Mouse (Mus musculus): ENCODE results near the gene Arhgap15. TPM values are rescaled to one million over a fixed set of nuclear protein-coding genes. Genes with fewer than 3 reads are reported as not detected.

Arhgap15 gene
- polyA plus RNA-seq, 1 experiment, result 4.8 TPM

DNA sequence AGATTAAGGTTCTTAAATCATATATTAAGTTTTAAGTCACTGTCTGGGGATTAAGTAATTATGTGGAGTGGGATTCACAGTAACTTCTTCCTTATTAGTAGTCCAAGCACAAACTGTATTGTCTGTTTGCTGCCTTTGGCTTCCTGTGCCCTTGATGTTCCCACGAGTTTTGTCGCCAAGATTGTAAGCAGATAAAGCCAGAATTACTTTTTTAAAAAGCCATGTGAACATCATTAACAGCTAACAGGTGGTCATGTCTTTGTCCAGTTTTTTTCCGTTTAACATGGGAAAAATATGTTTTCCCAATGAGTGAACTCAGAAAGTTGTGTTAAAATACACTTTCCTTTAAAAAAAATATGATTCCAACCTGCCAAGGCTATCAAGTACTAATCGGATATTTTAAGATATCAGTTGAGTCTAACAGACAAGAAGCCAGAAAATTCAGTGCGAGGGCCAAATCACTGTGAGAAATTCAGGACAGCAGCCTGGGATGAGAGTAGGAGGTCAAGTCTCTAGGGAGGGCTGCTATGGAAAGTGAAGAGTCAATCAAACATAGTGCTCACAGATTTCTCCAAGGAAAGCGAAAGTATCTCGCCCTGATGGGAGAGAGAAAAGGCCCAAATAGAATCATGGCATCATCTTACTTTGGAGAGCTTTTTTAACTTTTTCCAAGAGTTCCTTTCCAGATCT, 319.7 kb downstream of the Arhgap15 start:
- no peak for DNase-seq (ENCODE audit: low read depth in 1 of 2, low spot score in 2 of 2)
- no peak overlapping the region for H3K4me3 ChIP-seq (ENCODE audit: extremely low read depth, insufficient read depth, insufficient read length)
- no peak overlapping the region for H3K27ac ChIP-seq (ENCODE audit: insufficient read depth, low read length)
- TF ChIP-seq CTCF (IDR thresholded peaks at IDR 0.05; ENCODE audit: extremely low read depth, insufficient read depth, insufficient read length, insufficient replicate concordance) (no peak), POLR2A (IDR thresholded peaks at IDR 0.05; ENCODE audit: low read depth, low read length) (no peak)
- peaks cover 13% of the 10 kb centered on the region for H3K36me3 ChIP-seq (ENCODE audit: control insufficient read depth, insufficient read depth, low read length)
- WGBS, result 84% methylated on average over 7 of the region's 7 CpGs
- H3K4me1 ChIP-seq (ENCODE audit: control insufficient read depth, insufficient read depth, insufficient read length), result no peaks in the 10 kb centered on the region
- no peaks in the 10 kb centered on the region for H3K27me3 ChIP-seq (ENCODE audit: control insufficient read depth, insufficient read depth, low read length)

DNA sequence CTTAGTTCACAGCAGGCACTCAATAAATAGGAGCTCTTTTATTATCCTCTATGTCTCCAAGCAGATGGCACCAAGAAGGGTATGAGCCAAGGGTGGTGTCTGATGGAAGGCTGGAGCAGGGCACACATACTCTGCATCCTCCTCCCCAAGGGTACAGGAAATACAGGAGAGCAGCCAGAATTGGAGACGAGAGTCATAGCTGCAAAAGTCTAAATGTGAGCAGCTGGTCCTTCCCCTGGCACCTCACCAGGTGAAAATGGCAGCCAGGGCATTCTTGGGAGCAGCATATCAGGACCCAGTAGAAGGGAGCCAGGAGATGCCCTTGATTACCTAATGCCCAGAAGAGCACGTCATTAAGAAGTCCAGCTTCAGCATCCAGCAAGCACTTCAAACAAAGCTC, 320.3 kb downstream of the Arhgap15 start:
- no peaks in the 10 kb centered on the region for H3K4me1 ChIP-seq (ENCODE audit: control insufficient read depth, insufficient read depth, insufficient read length)
- DNase-seq (ENCODE audit: low read depth in 1 of 2, low spot score in 2 of 2), result no peak
- no peaks in the 10 kb centered on the region for H3K27me3 ChIP-seq (ENCODE audit: control insufficient read depth, insufficient read depth, low read length)
- no peak overlapping the region for H3K27ac ChIP-seq (ENCODE audit: insufficient read depth, low read length)
- no peak for TF ChIP-seq CTCF (IDR thresholded peaks at IDR 0.05; ENCODE audit: extremely low read depth, insufficient read depth, insufficient read length, insufficient replicate concordance)
- TF ChIP-seq POLR2A (IDR thresholded peaks at IDR 0.05; ENCODE audit: low read depth, low read length), result no peak
- 87% methylated on average over 2 of the region's 2 CpGs for WGBS
- H3K36me3 ChIP-seq (ENCODE audit: control insufficient read depth, insufficient read depth, low read length), result peaks cover 13% of the 10 kb centered on the region
- H3K4me3 ChIP-seq (ENCODE audit: extremely low read depth, insufficient read depth, insufficient read length), result no peak overlapping the region

DNA sequence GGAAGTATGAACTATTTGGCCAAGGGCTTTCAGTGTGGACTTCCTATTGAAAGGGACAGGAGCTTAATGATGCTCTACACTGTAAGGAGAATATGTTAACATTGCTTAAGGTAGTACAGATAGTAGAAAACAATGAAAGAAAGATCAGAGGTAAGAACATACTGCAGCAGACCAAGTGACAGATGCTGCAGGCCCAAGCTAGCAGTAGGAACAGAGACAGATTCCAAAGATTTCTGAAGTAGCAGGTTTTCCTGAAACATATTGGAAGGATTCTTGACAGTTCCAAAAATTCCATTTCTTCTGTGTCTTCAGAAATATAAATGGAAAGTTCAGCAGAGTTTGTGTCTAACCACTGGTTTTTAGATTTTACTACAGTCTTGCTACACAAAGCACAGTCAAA, 327.9 kb downstream of the Arhgap15 start:
- Histone ChIP-seq H3K4me1 (ENCODE audit: control insufficient read depth, insufficient read depth, insufficient read length) (no peaks in the 10 kb centered on the region), H3K4me3 (ENCODE audit: extremely low read depth, insufficient read depth, insufficient read length) (no peak overlapping the region), H3K27ac (ENCODE audit: insufficient read depth, low read length) (no peak overlapping the region), H3K27me3 (ENCODE audit: control insufficient read depth, insufficient read depth, low read length) (no peaks in the 10 kb centered on the region), H3K36me3 (ENCODE audit: control insufficient read depth, insufficient read depth, low read length) (no peaks in the 10 kb centered on the region; the same call in 1 of the 2 replicates)
- TF ChIP-seq CTCF (IDR thresholded peaks at IDR 0.05; ENCODE audit: extremely low read depth, insufficient read depth, insufficient read length, insufficient replicate concordance) (no peak), POLR2A (IDR thresholded peaks at IDR 0.05; ENCODE audit: low read depth, low read length) (no peak)
- no peak for DNase-seq (ENCODE audit: low read depth in 1 of 2, low spot score in 2 of 2)

DNA sequence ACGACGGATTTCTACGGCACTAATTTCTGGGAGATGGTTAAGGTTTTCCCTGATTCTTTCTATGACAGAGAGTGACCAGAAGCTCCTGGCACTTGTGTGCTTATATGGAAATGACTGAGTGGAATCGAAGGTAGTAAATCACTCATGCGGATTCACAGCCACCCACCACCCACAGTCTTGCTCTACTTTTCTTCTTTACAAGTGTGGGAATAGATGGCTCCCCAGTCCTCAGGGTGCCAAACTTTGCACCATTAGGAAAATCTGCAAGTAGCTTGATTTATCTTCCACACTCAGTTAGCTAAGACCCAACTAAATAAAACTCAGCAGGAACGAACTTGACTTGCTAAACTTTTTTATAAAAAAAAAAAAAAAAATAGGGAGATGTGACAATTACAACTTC, 331.9 kb downstream of the Arhgap15 start:
- H3K27me3 ChIP-seq (ENCODE audit: control insufficient read depth, insufficient read depth, low read length), result no peaks in the 10 kb centered on the region
- DNase-seq (ENCODE audit: low read depth in 1 of 2, low spot score in 2 of 2), result no peak
- no peak overlapping the region for H3K4me3 ChIP-seq (ENCODE audit: extremely low read depth, insufficient read depth, insufficient read length)
- H3K27ac ChIP-seq (ENCODE audit: insufficient read depth, low read length), result no peak overlapping the region
- TF ChIP-seq POLR2A (IDR thresholded peaks at IDR 0.05; ENCODE audit: low read depth, low read length) (no peak), CTCF (IDR thresholded peaks at IDR 0.05; ENCODE audit: extremely low read depth, insufficient read depth, insufficient read length, insufficient replicate concordance) (no peak)
- H3K36me3 ChIP-seq (ENCODE audit: control insufficient read depth, insufficient read depth, low read length), result no peaks in the 10 kb centered on the region; the same call in 1 of the 2 replicates
- 95% methylated on average over 6 of the region's 6 CpGs for WGBS
- H3K4me1 ChIP-seq (ENCODE audit: control insufficient read depth, insufficient read depth, insufficient read length), result no peaks in the 10 kb centered on the region

DNA sequence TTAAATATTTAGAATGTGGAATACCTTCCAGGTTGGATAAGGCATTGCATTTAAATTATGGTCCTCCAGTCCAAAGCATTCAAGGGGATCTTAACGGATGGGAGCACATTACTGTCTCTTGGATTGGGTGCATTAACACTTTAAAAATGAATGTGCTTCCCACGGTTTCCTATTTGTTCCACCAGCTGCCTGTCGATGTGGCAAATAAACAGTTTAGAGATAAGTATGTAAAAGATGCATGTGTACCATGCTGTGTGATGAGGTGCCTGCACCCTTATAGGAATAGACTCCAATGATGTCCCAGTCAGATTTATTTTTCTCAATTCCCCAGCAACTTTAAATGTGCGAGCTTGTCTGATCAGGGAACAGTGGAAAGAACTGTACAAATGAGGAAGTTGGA, 332.6 kb downstream of the Arhgap15 start:
- no peak for DNase-seq (ENCODE audit: low read depth in 1 of 2, low spot score in 2 of 2)
- 91% methylated on average over 4 of the region's 4 CpGs for whole genome bisulfite sequencing
- no peak overlapping the region for H3K27ac ChIP-seq (ENCODE audit: insufficient read depth, low read length)
- no peaks in the 10 kb centered on the region for H3K27me3 ChIP-seq (ENCODE audit: control insufficient read depth, insufficient read depth, low read length)
- no peaks in the 10 kb centered on the region; the same call in 1 of the 2 replicates for H3K36me3 ChIP-seq (ENCODE audit: control insufficient read depth, insufficient read depth, low read length)
- no peak for TF ChIP-seq CTCF (IDR thresholded peaks at IDR 0.05; ENCODE audit: extremely low read depth, insufficient read depth, insufficient read length, insufficient replicate concordance)
- TF ChIP-seq POLR2A (IDR thresholded peaks at IDR 0.05; ENCODE audit: low read depth, low read length), result no peak
- no peak overlapping the region for H3K4me3 ChIP-seq (ENCODE audit: extremely low read depth, insufficient read depth, insufficient read length)
- H3K4me1 ChIP-seq (ENCODE audit: control insufficient read depth, insufficient read depth, insufficient read length), result no peaks in the 10 kb centered on the region

DNA sequence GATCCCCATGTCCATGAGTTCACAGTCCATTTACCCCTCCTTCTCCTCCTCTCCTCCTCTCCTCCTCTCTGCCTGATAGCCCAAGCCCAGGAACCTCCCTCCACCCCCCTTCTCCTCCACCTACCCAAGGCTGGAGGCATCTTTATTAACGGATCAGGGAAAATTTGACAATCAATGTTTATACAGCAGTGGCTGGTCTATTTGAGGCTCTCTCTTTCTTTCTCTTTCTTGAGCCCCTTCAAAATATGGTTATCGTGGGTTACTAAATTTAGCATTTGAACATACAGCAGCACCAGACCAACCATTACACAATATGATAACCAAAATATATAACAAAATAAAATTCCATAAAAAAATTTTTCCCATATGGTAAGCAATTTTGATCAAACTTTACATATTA, 335.8 kb downstream of the Arhgap15 start:
- Histone ChIP-seq H3K27me3 (ENCODE audit: control insufficient read depth, insufficient read depth, low read length) (no peaks in the 10 kb centered on the region), H3K36me3 (ENCODE audit: control insufficient read depth, insufficient read depth, low read length) (no peaks in the 10 kb centered on the region; the same call in 1 of the 2 replicates), H3K4me3 (ENCODE audit: extremely low read depth, insufficient read depth, insufficient read length) (no peak overlapping the region), H3K27ac (ENCODE audit: insufficient read depth, low read length) (no peak overlapping the region), H3K4me1 (ENCODE audit: control insufficient read depth, insufficient read depth, insufficient read length) (no peaks in the 10 kb centered on the region)
- TF ChIP-seq CTCF (IDR thresholded peaks at IDR 0.05; ENCODE audit: extremely low read depth, insufficient read depth, insufficient read length, insufficient replicate concordance) (no peak), POLR2A (IDR thresholded peaks at IDR 0.05; ENCODE audit: low read depth, low read length) (no peak)
- WGBS, result 85% methylated on average over 2 of the region's 2 CpGs
- DNase-seq (ENCODE audit: low read depth in 1 of 2, low spot score in 2 of 2), result no peak

DNA sequence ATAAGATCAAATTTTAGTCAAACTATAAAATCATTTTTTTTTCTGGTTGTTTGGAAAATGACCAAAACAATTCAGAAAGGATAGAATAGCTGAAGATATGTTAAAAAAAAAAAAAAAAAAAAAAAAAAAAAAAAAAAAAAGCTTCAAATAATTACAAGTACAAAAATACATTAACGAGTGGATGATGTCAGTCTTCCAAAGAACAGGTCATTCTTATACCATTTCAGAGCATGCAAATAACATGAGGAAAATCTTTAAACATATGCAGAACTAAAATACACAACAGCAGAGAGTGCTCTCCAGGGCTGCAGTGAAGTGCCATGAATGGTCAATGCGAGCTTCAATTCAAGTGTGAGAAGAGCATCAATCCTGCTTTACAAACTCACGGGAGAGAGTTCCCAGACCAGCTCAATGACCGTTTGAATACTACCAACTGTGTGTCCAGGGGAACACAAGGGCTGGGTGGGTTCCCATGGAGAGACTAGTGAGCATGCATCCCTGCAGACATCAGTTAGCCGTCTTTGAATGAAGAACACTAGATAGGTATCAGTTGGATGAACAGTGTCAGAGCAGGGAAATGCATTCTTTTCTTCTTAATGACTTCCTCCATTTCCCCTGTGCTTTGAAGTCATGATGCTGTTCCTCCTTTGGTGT, 337.9 kb downstream of the Arhgap15 start:
- H3K4me1 ChIP-seq (ENCODE audit: control insufficient read depth, insufficient read depth, insufficient read length), result no peaks in the 10 kb centered on the region
- no peaks in the 10 kb centered on the region for H3K36me3 ChIP-seq (ENCODE audit: control insufficient read depth, insufficient read depth, low read length)
- no peak for DNase-seq (ENCODE audit: low read depth in 1 of 2, low spot score in 2 of 2)
- H3K27me3 ChIP-seq (ENCODE audit: control insufficient read depth, insufficient read depth, low read length), result no peaks in the 10 kb centered on the region
- no peak overlapping the region for H3K4me3 ChIP-seq (ENCODE audit: extremely low read depth, insufficient read depth, insufficient read length)
- 78% methylated on average over 5 of the region's 5 CpGs for WGBS
- TF ChIP-seq CTCF (IDR thresholded peaks at IDR 0.05; ENCODE audit: extremely low read depth, insufficient read depth, insufficient read length, insufficient replicate concordance) (no peak), POLR2A (IDR thresholded peaks at IDR 0.05; ENCODE audit: low read depth, low read length) (no peak)
- H3K27ac ChIP-seq (ENCODE audit: insufficient read depth, low read length), result no peak overlapping the region
